Mouse (Mus musculus) liver, embryonic 14.5 days (tissue): ENCODE results near the gene Bok.

Experiments
- CTCF ChIP-seq: IDR thresholded peaks from 2 replicates; pipeline ENCODE4 v1.5.1; 2016; ENCODE audit warnings: antibody characterized with exemption, low read depth, control low read depth
- EP300 ChIP-seq: IDR thresholded peaks from 2 replicates; pipeline ENCODE4 v1.6.1; 2016; ENCODE audit warnings: antibody characterized with exemption, low read depth

- no peak for TF ChIP-seq CTCF
- no peak for TF ChIP-seq EP300
These were observed 31.2 kb upstream of the Bok start for GRCm38 (mm10) chr1:93654275-93654674.
